Mouse (Mus musculus) forebrain, postnatal 0 days (tissue): ENCODE results near the gene Snapc1. TPM values are rescaled to one million over a fixed set of nuclear protein-coding genes. Genes with fewer than 3 reads are reported as not detected.
A peak's percentile ranks its signal among the peaks of the same experiment; 100 is the strongest.

Experiments
- ATAC-seq: fragments of 200-750 bp; cut with Nextera tagmentation; 2 replicates; pipeline ENCODE4 v1.8.0; 2017; ENCODE audit warnings: mild to moderate bottlenecking, moderate library complexity
- DNase-seq: peaks from one replicate; pipeline ENCODE4 v3.0.0-alpha.2; 2015
- H3K27ac ChIP-seq: fragments of 300-500 bp; sonication (generic); 2 replicates; pipeline ENCODE4 v1.5.1; 2014; ENCODE audit warnings: low read depth, mild to moderate bottlenecking, antibody characterized with exemption, low read length, moderate library complexity, mixed read lengths
- H3K27me3 ChIP-seq: fragments of 300-500 bp; sonication (generic); 2 replicates; pipeline ENCODE4 v1.6.1; 2014; ENCODE audit warnings: mild to moderate bottlenecking, low read length, mixed read lengths; ENCODE audit not compliant: insufficient read depth
- H3K36me3 ChIP-seq: fragments of 300-500 bp; sonication (generic); 2 replicates; pipeline ENCODE4 v1.6.1; 2014; ENCODE audit warnings: mild to moderate bottlenecking, moderate library complexity; ENCODE audit not compliant: insufficient read depth
- H3K4me1 ChIP-seq: fragments of 300-500 bp; sonication (generic); 2 replicates; pipeline ENCODE4 v1.6.1; 2014; ENCODE audit warnings: antibody characterized with exemption; ENCODE audit not compliant: insufficient read depth
- H3K4me2 ChIP-seq: fragments of 300-500 bp; sonication (generic); 2 replicates; pipeline ENCODE4 v1.6.1; 2014; ENCODE audit warnings: low read depth, mild to moderate bottlenecking, moderate library complexity
- H3K4me3 ChIP-seq: fragments of 300-500 bp; sonication (generic); 2 replicates; pipeline ENCODE4 v1.5.1; 2014; ENCODE audit warnings: low read depth, low read length, mixed read lengths
- H3K9ac ChIP-seq: fragments of 300-500 bp; sonication (generic); 2 replicates; pipeline ENCODE4 v1.6.1; 2014; ENCODE audit warnings: mild to moderate bottlenecking
- H3K9me3 ChIP-seq: fragments of 300-500 bp; sonication (generic); 2 replicates; pipeline ENCODE4 v1.6.1; 2016; ENCODE audit warnings: low read length
- CTCF ChIP-seq: sonication (generic); IDR thresholded peaks from 2 replicates; pipeline ENCODE4 v1.5.1; 2016; ENCODE audit warnings: antibody characterized with exemption, control low read depth, low read depth
- WGBS: fragments of 180-500 bp; shearing (Covaris S2); extraction: QIAGEN DNeasy Blood & Tissue Kit; methylation state at CpG from one replicate; pipeline ENCODE4 v1.1.7; 2014; 5-methylcytosine and 5-hydroxymethylcytosine counted together
- polyA plus RNA-seq: library from polyadenylated mRNA; unstranded; fragments of >200 nt; fragmentation: Nextera tagmentation; extraction: Ambion mirVana; gene quantifications from 2 replicates; pipeline ENCODE4 v1.2.1, GENCODE M21; 2015
- total RNA-seq: library from RNA; depleted of rRNA; stranded (reverse); fragments of >200 nt; gene quantifications from 2 replicates; pipeline ENCODE4 v1.2.3, GENCODE M21; 2014; rRNA removed

The Snapc1 gene
- total RNA-seq (18.1 and 21.9 TPM in 2 replicates), polyA plus RNA-seq (15.2 and 17.9 TPM in 2 replicates)

DNA sequence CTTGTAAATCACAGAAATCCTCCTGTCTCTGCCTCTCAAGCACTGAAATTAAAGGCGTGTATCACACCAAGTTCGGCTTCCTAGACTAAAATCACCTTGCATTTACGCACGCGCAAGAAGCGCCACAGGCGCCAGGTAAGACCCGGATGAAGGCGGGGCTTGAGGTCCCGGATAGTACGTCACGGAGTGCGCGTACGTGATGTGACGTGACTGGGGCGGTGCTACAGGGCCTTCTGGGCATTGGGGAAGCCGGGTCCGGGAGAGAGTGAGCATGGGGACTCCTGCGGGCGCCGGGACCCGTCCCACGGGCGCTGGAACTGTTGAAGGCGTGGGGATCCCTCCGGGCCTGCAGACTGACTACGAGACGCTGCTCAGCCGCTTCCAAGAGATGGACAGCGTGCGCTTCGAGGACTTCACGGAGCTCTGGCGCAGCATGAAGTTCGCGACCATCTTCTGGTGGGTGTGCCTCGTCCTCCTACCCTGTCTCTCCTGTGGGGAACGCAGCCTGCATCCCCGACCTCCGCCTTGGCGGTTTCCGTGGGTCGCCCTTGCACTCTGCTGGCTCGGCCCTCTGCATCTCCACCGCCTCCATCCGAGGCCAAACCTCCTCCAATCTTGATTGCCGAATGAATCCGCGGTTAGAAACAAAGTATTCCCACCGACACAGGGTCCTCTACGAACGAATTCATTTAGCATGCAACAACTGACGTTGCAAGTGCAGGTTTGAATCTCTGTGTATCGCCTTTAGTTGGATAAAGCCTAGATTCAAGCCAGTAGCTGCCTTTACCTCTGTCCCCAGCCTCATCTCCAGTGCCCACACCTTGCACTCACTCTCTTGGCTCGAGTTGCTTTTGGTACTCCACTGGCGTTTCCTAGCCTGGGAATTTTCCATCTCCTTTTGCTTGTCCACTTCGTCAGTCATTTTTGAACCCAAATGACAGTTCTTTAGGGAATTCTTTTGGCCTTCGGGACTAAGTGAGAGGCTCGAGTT lies at the start of gene Snapc1:
Snapc1 (plus strand) TSS at position 191 of the 991 bp plus-strand sequence.
- Histone ChIP-seq H3K4me1 (peaks cover 6% of the 10 kb centered on the region), H3K36me3 (peaks cover 19% of the 10 kb centered on the region), H3K27ac (peak within 1 kb of the TSS; percentile 73), H3K4me3 (peak within 1 kb of the TSS; percentile 57), H3K4me2 (peak within 1 kb of the TSS; percentile 71), H3K9ac (peak within 1 kb of the TSS; percentile 60), H3K27me3 (no peaks in the 10 kb centered on the region), H3K9me3 (no peaks in the 10 kb centered on the region)
- ATAC-seq (peak; percentile 100), DNase-seq (peak; percentile 99)
- TF ChIP-seq CTCF = no peak
- WGBS = 1% methylated on average over 60 of the region's 60 CpGs

- TF ChIP-seq CTCF = no peak
- Histone ChIP-seq H3K4me2 (no peak overlapping the region), H3K27me3 (no peaks in the 10 kb centered on the region), H3K4me1 (no peaks in the 10 kb centered on the region), H3K9me3 (no peaks in the 10 kb centered on the region), H3K36me3 (no peaks in the 10 kb centered on the region), H3K4me3 (no peak overlapping the region), H3K27ac (no peak overlapping the region), H3K9ac (no peak overlapping the region)
- ATAC-seq (no peak), DNase-seq (no peak)
- WGBS = 94% methylated on average over 5 of the region's 5 CpGs
Observed at GRCm38 (mm10) chr12:73918479-73918878, 45.8 kb upstream of the Snapc1 start.

DNA sequence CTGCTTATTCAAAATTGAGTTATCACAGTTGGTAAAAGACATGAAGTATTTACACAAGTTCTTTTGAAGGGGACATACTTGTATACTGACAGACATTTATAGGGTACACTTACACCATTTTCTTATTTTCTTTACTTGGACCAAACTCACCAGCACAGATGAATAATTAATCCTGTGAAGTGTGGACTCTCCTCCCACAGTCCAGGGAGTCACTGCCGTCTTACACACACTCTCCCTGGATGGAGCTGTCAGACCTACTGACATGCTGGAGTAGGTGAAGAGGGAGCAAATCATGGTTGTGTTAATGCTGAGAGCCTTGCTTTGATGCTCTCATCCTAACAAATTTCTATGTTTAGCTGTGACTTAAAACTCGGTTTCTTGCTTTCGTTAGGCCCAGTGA lies 34.0 kb upstream of the Snapc1 start:
- Histone ChIP-seq H3K4me3 (no peak overlapping the region), H3K27ac (no peak overlapping the region), H3K9ac (no peak overlapping the region), H3K4me1 (no peaks in the 10 kb centered on the region), H3K9me3 (no peaks in the 10 kb centered on the region), H3K4me2 (no peak overlapping the region), H3K36me3 (peaks cover 26% of the 10 kb centered on the region), H3K27me3 (no peaks in the 10 kb centered on the region)
- DNase-seq (no peak), ATAC-seq (no peak)
- no peak for TF ChIP-seq CTCF
- 81% methylated on average over 3 of the region's 3 CpGs for WGBS

- Histone ChIP-seq H3K27me3 (no peaks in the 10 kb centered on the region), H3K36me3 (peaks cover 31% of the 10 kb centered on the region), H3K27ac (no peak overlapping the region), H3K9me3 (no peaks in the 10 kb centered on the region), H3K4me3 (no peak overlapping the region), H3K4me2 (no peak overlapping the region), H3K9ac (no peak overlapping the region), H3K4me1 (no peaks in the 10 kb centered on the region)
- DNase-seq (peak; percentile 30), ATAC-seq (no peak)
- TF ChIP-seq CTCF = peak; percentile 52
- 57% methylated on average over 5 of the region's 5 CpGs for WGBS
Observed at GRCm38 (mm10) chr12:73931274-73931673, 33.0 kb upstream of the Snapc1 start.

- WGBS = 91% methylated on average over 2 of the region's 2 CpGs
- Histone ChIP-seq H3K4me1 (no peaks in the 10 kb centered on the region), H3K9ac (no peak overlapping the region), H3K4me3 (no peak overlapping the region), H3K27me3 (no peaks in the 10 kb centered on the region), H3K9me3 (no peaks in the 10 kb centered on the region), H3K36me3 (peaks cover 48% of the 10 kb centered on the region), H3K27ac (no peak overlapping the region), H3K4me2 (no peak overlapping the region)
- TF ChIP-seq CTCF = no peak
- DNase-seq (no peak), ATAC-seq (no peak)
Observed at GRCm38 (mm10) chr12:73934528-73934927, 29.8 kb upstream of the Snapc1 start.

- 84% methylated on average over 1 of the region's 1 CpGs for WGBS
- no peak for TF ChIP-seq CTCF
- DNase-seq (no peak), ATAC-seq (no peak)
- Histone ChIP-seq H3K9ac (no peak within 1 kb of the TSS), H3K4me1 (no peaks in the 10 kb centered on the region), H3K36me3 (peaks cover 52% of the 10 kb centered on the region), H3K4me3 (no peak within 1 kb of the TSS), H3K27ac (no peak within 1 kb of the TSS), H3K9me3 (no peaks in the 10 kb centered on the region), H3K4me2 (no peak within 1 kb of the TSS), H3K27me3 (no peaks in the 10 kb centered on the region)
Observed at GRCm38 (mm10) chr12:73937353-73937752, 26.9 kb upstream of the Snapc1 start, which contains the start of gene Gm49321. TSS of gene Gm49321 (plus strand) at chr12:73937653.

GRCm38 (mm10) chr12:73939542-73939941 lies 24.7 kb upstream of the Snapc1 start:
- DNase-seq (no peak), ATAC-seq (no peak)
- H3K4me1 ChIP-seq = no peaks in the 10 kb centered on the region
- H3K9ac ChIP-seq = no peak overlapping the region
- H3K27ac ChIP-seq = no peak overlapping the region
- H3K27me3 ChIP-seq = no peaks in the 10 kb centered on the region
- 90% methylated on average over 6 of the region's 6 CpGs for WGBS
- no peaks in the 10 kb centered on the region for H3K9me3 ChIP-seq
- H3K4me2 ChIP-seq = no peak overlapping the region
- no peak overlapping the region for H3K4me3 ChIP-seq
- TF ChIP-seq CTCF = no peak
- H3K36me3 ChIP-seq = peaks cover 57% of the 10 kb centered on the region
